ENCODE assay signal across 8 mouse cellular contexts in genomic region chr1:72211701-72212699, GRCm38 (mm10). TPM values are rescaled to one million over a fixed set of nuclear protein-coding genes. Genes with fewer than 3 reads are reported as not detected.
DNase-seq lines count a peak whose midpoint lies in the region; ATAC-seq and TF ChIP-seq lines count a peak whose summit lies in the region.

Gene Mreg (minus strand): TSS chr1:72212307.

- peak; percentile 56 for TF ChIP-seq CTCF in forebrain, postnatal 0 days (IDR thresholded peaks at IDR 0.05; ENCODE audit: low read depth)

- DNase-seq in ES-CJ7 (ENCODE audit: low read depth, low spot score) = peak; percentile 92
- DNase-seq in cerebellum, adult 11 months = peak; percentile 71
- peak; percentile 69 for DNase-seq in forebrain, postnatal 0 days
- peak; percentile 61 to 62 for DNase-seq in layer of hippocampus, postnatal 36 days
- DNase-seq in lung, postnatal 36 days = peak; percentile 55
- DNase-seq in retina, postnatal 1 day = peak; percentile 91
- peak; percentile 54 to 66 for DNase-seq in urinary bladder, postnatal 4 days (ENCODE audit: low spot score in 2 of 2)

- H3K9me3 ChIP-seq in forebrain, postnatal 0 days (ENCODE audit: low read length) = no peaks in the 10 kb centered on the region

- H3K4me3 ChIP-seq in forebrain, postnatal 0 days (ENCODE audit: low read depth, low read length) = peak within 1 kb of the TSS; percentile 73

- WGBS in forebrain, postnatal 0 days = 2% methylated on average over 85 of the region's 89 CpGs

- H3K4me1 ChIP-seq in forebrain, postnatal 0 days (ENCODE audit: insufficient read depth) = no peaks in the 10 kb centered on the region

- H3K27me3 ChIP-seq in forebrain, postnatal 0 days (ENCODE audit: insufficient read depth, low read length) = no peaks in the 10 kb centered on the region

- H3K36me3 ChIP-seq in forebrain, postnatal 0 days (ENCODE audit: insufficient read depth) = no peaks in the 10 kb centered on the region

- H3K27ac ChIP-seq in forebrain, postnatal 0 days (ENCODE audit: low read depth, low read length) = peak within 1 kb of the TSS; percentile 50; the same call in 1 of the 2 replicates

- peak within 1 kb of the TSS; percentile 60 for H3K9ac ChIP-seq in forebrain, postnatal 0 days

- peak within 1 kb of the TSS; percentile 98 for H3K4me2 ChIP-seq in forebrain, postnatal 0 days (ENCODE audit: low read depth)

- peak; percentile 79 for ATAC-seq in forebrain, postnatal 0 days
- ATAC-seq in hematopoietic stem cell, adult 5-6 weeks (replicated peaks in 1 of 2; ENCODE audit: insufficient read depth in 1 of 2, low FRiP score in 2 of 2, low TSS enrichment in 1 of 2, low read depth in 1 of 2, poor library complexity in 2 of 2, severe bottlenecking in 2 of 2) = peak; percentile 42 to 44; a peak in 2 of 4 replicates

RNA-seq across cellular contexts. Expression of gene Mreg, which starts in this region (rescaled TPM):
- total RNA-seq in forebrain, postnatal 0 days (2014; rRNA removed) = 1.7 and 1.9 TPM in 2 replicates
- 1.7 and 2.1 TPM in 2 replicates for polyA plus RNA-seq in forebrain, postnatal 0 days (2015; fragmentation: Nextera tagmentation; extraction: Ambion mirVana)
- not detected in 2 replicates for total RNA-seq in hematopoietic stem cell, adult 5-6 weeks (2017)
- 1 to 10 TPM; 3.4 to 4.2 TPM for total RNA-seq in layer of hippocampus, postnatal 36 days (2021)

Comparison
In these comparisons a context has a peak if more than half of its experiments do, and no peak if none do; other contexts are left out.
1. Peak in every context shown above with its lines: DNase-seq, ATAC-seq, H3K4me3 ChIP-seq and H3K27ac ChIP-seq.
2. Peak in ATAC-seq in hematopoietic stem cell, adult 5-6 weeks; RNA of the gene not detected or under 1 TPM.